Mouse (Mus musculus) G1E (cell line): Measurements from ENCODE around the gene A030005L19Rik. TPM values are rescaled to one million over a fixed set of nuclear protein-coding genes. Genes with fewer than 3 reads are reported as not detected.
"Not testable (repeated sequence)": the region's sequence is repeated elsewhere in the genome, so short reads cannot be mapped to it uniquely, and the experiment has no call there.

Experiments
- ATAC-seq: 2 replicates; pipeline ENCODE4 v1.8.0; 2016; ENCODE audit warnings: mild to moderate bottlenecking; ENCODE audit not compliant: insufficient number of reproducible peaks, poor library complexity, low FRiP score, severe bottlenecking; ENCODE audit errors: extremely low read depth
- DNase-seq: peaks from one replicate; pipeline ENCODE4 v3.0.0; 2012; ENCODE audit warnings: low spot score
- H3K27me3 ChIP-seq: 2 replicates; pipeline ENCODE4 v1.6.1; 2012; ENCODE audit warnings: mild to moderate bottlenecking, low read length, inconsistent platforms; ENCODE audit not compliant: insufficient read depth
- H3K36me3 ChIP-seq: replicated peaks from 2 replicates; pipeline ENCODE3; 2012; ENCODE audit warnings: mild to moderate bottlenecking, inconsistent platforms
- H3K4me1 ChIP-seq: 2 replicates; pipeline ENCODE4 v1.6.1; 2012; ENCODE audit warnings: low read depth, low read length, inconsistent platforms, mixed read lengths; ENCODE audit not compliant: insufficient read depth
- H3K4me3 ChIP-seq: 2 replicates; pipeline ENCODE4 v1.5.1; 2012; ENCODE audit warnings: low read depth, mild to moderate bottlenecking, inconsistent platforms, low read length, moderate library complexity, mixed read lengths
- H3K9me3 ChIP-seq: replicated peaks from 2 replicates; pipeline ENCODE4 v1.6.1; 2012; ENCODE audit warnings: inconsistent platforms
- CTCF ChIP-seq: IDR thresholded peaks from 2 replicates; pipeline ENCODE4 v1.5.1; 2012; ENCODE audit warnings: low read depth, low read length, inconsistent platforms, mixed read lengths
- GATA1 ChIP-seq: IDR thresholded peaks from 2 replicates; pipeline ENCODE4 v1.6.1; 2012; ENCODE audit warnings: borderline replicate concordance, low read length, inconsistent platforms, mixed read lengths
- GATA2 ChIP-seq: IDR thresholded peaks from 2 replicates; pipeline ENCODE4 v1.6.1; 2012; ENCODE audit warnings: low read depth, low read length, inconsistent platforms, borderline replicate concordance
- POLR2AphosphoS5 ChIP-seq: IDR thresholded peaks from 2 replicates; pipeline ENCODE4 v1.6.1; 2012; ENCODE audit warnings: low read depth, low read length, inconsistent platforms; ENCODE audit not compliant: insufficient replicate concordance
- TAL1 ChIP-seq: conservative IDR thresholded peaks from 2 replicates; pipeline ENCODE4 v1.6.1; 2012; ENCODE audit warnings: low read depth, low read length, inconsistent platforms, mixed read lengths
- polyA plus RNA-seq: library from polyadenylated mRNA; stranded (reverse); fragments of >175 nt; gene quantifications from 2 replicates; pipeline ENCODE4 v1.2.3, GENCODE M21; 2012
- total RNA-seq, 2 experiments: library from RNA; stranded (forward) in 1 of 2; stranded (reverse) in 1 of 2; fragments of 200-1000 nt in 1 of 2; fragments of >200 nt in 1 of 2; fragmentation: Nextera tagmentation in 1 of 2; gene quantifications; 2 replicates each; pipeline ENCODE4 v1.2.3; 2014 to 2017

Gene A030005L19Rik
- total and polyA plus RNA-seq, 3 experiments: 0.07 to 1.9 (median 0.22) TPM

GRCm38 (mm10) chr1:82905886-82906285 lies 7.2 kb upstream of the A030005L19Rik start:
- no peaks in the 10 kb centered on the region for H3K27me3 ChIP-seq
- H3K4me3 ChIP-seq: no peak overlapping the region
- peaks cover 5% of the 10 kb centered on the region; the same call in 1 of the 2 replicates for H3K4me1 ChIP-seq
- H3K9me3 ChIP-seq: no peaks in the 10 kb centered on the region
- no peak for DNase-seq
- peaks cover 79% of the 10 kb centered on the region for H3K36me3 ChIP-seq
- no peak for ATAC-seq
- no peak for TF ChIP-seq TAL1
- TF ChIP-seq GATA2: no peak

DNA sequence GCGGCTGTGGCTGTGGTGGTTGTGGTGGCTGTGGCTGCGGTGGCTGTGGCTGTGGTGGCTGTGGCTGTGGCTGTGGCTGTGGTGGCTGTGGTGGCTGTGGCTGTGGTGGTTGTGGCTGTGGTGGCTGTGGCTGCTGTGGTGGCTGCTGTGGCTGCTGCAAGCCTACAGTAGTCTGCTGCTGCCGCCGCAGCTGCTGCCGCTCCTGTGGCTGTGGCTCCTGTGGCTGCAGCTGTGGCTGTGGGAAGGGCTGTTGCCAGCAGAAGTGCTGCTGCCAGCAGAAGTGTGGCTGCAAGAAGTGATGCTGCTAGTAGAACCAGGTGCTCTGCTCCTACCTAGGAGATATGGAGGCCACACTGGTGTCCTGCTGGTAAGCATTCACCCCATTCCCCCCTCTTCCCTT lies 309 bp downstream of the A030005L19Rik start:
- H3K27me3 ChIP-seq, DNase-seq, ATAC-seq, H3K9me3 ChIP-seq, H3K4me3 ChIP-seq: not testable (repeated sequence)
- Histone ChIP-seq H3K36me3 (peaks cover 41% of the 10 kb centered on the region), H3K4me1 (peaks cover 22% of the 10 kb centered on the region; the same call in 1 of the 2 replicates)

DNA sequence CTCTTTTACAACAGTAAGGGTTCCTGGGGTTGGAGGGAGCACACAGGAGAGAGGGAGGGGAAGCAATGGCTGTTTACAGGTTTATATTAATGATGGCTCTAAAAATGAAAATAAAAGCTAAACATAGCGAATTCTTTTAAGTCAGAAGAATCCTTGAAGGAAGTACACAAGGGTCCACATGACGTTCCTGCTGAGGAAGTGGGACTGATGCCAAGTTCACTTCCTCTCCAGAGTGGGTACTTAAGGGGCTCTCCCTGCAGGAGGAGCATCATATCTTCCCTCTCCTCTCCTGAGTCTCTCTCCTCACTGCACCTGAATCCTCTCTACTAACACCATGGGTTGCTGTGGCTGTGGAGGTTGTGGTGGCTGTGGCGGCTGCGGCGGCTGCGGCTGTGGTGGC lies 11.5 kb downstream of the A030005L19Rik start, which contains the start of gene A030014E15Rik:
TSS of gene A030014E15Rik (plus strand) at position 268 of the 400 bp plus-strand sequence.
- DNase-seq (no peak), ATAC-seq (no peak)
- Histone ChIP-seq H3K4me1 (peaks cover 4% of the 10 kb centered on the region; the same call in 1 of the 2 replicates), H3K27me3 (peaks cover 11% of the 10 kb centered on the region), H3K4me3 (no peak within 1 kb of the TSS), H3K9me3 (peaks cover 5% of the 10 kb centered on the region; the same call in 1 of the 2 replicates), H3K36me3 (no peaks in the 10 kb centered on the region)
- TF ChIP-seq POLR2AphosphoS5 (no peak), GATA2 (no peak), GATA1 (no peak), TAL1 (no peak), CTCF (no peak)

- not testable (repeated sequence) for H3K4me3 ChIP-seq, ATAC-seq
Measured at GRCm38 (mm10) chr1:82930558-82930957, 17.4 kb downstream of the A030005L19Rik start.

DNA sequence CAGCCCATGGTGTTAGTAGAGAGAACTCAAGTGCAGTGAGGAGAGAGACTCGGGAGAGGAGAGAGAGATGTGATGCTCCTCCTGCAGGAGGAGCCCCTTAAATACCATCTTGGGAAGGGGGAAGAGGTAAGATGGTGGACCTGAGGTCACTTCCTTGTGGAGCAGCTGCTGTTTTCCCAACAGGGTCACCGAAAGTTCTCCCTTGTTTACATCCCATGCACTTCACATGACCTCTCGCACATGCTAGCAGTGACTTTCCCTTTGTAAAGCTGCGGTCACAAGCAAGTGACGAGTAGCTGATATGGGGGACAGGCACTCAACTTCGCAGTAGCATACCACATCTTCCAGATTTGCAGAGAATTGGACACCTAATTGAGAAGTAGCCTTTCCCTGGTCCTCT lies 18.2 kb downstream of the A030005L19Rik start, which contains the start of gene Gm6217:
TSS of gene Gm6217 (minus strand) at position 74 of the 400 bp plus-strand sequence.
- peaks cover 14% of the 10 kb centered on the region for H3K27me3 ChIP-seq
- H3K36me3 ChIP-seq, ATAC-seq, H3K4me3 ChIP-seq, DNase-seq, H3K4me1 ChIP-seq: not testable (repeated sequence)
- peaks cover 17% of the 10 kb centered on the region for H3K9me3 ChIP-seq

More at GRCm38 (mm10) chr1:82930558-82930957, 17.4 kb downstream of the A030005L19Rik start:
- H3K4me1 ChIP-seq, H3K36me3 ChIP-seq, DNase-seq: not testable (repeated sequence)
- peaks cover 14% of the 10 kb centered on the region for H3K27me3 ChIP-seq
- H3K9me3 ChIP-seq: peaks cover 17% of the 10 kb centered on the region

DNA sequence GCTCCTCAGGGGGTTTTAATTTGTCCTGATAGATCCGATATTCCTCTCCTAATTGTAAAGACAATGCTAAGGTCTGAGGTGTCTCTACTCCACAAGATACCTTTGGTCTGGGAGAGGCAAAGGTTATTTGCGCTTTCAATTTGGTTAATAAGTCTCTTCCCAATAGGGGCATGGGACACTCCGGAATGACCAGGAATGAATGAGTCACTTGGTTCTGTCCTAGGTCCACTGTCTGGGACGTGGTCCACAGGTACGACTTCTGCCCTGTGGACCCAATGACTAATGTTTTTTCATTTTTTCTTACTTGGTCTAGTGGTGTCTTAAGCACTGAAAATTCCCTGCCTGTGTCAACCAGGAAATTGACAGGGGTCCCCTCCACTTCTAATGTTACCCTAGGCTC lies 25.5 kb downstream of the A030005L19Rik start:
- DNase-seq (no peak), ATAC-seq (no peak)
- H3K27me3 ChIP-seq: peaks cover 5% of the 10 kb centered on the region; the same call in 1 of the 2 replicates
- H3K9me3 ChIP-seq: peaks cover 21% of the 10 kb centered on the region
- TF ChIP-seq GATA1 (no peak), CTCF (no peak), GATA2 (no peak), TAL1 (no peak), POLR2AphosphoS5 (no peak)
- no peaks in the 10 kb centered on the region for H3K36me3 ChIP-seq
- peaks cover 23% of the 10 kb centered on the region for H3K4me1 ChIP-seq
- no peak overlapping the region for H3K4me3 ChIP-seq

GRCm38 (mm10) chr1:82942505-82942904 lies 29.4 kb downstream of the A030005L19Rik start:
- not testable (repeated sequence) for ATAC-seq, H3K36me3 ChIP-seq, H3K4me3 ChIP-seq, H3K27me3 ChIP-seq, DNase-seq
- peaks cover 14% of the 10 kb centered on the region for H3K9me3 ChIP-seq
- peaks cover 15% of the 10 kb centered on the region for H3K4me1 ChIP-seq

- H3K36me3 ChIP-seq, H3K27me3 ChIP-seq, H3K4me3 ChIP-seq, ATAC-seq, DNase-seq: not testable (repeated sequence)
- H3K4me1 ChIP-seq: peaks cover 11% of the 10 kb centered on the region
- H3K9me3 ChIP-seq: peaks cover 14% of the 10 kb centered on the region
Measured at GRCm38 (mm10) chr1:82943295-82943694, 30.2 kb downstream of the A030005L19Rik start, which contains the start of gene A030003K21Rik. Gene A030003K21Rik (minus strand): TSS chr1:82943388.

GRCm38 (mm10) chr1:82946029-82946428 lies 32.9 kb downstream of the A030005L19Rik start:
- not testable (repeated sequence) for ATAC-seq, H3K36me3 ChIP-seq, H3K4me3 ChIP-seq, DNase-seq, H3K27me3 ChIP-seq, H3K9me3 ChIP-seq, H3K4me1 ChIP-seq
